Mouse (Mus musculus) adrenal gland, adult 8-10 months (tissue): ENCODE measurements around the gene Cpa4. TPM values are rescaled to one million over a fixed set of nuclear protein-coding genes. Genes with fewer than 3 reads are reported as not detected.

Experiments
- DNase-seq: peaks from one replicate; pipeline ENCODE4 v3.0.0; 2022
- total RNA-seq, 4 experiments: library from RNA; stranded (reverse); gene quantifications; 2 replicates each; pipeline ENCODE4 v1.2.4; 2022

The Cpa4 gene
- total RNA-seq, 4 experiments from 2014 or later = 1.3 to 3.0 (median 2.0) TPM

DNA sequence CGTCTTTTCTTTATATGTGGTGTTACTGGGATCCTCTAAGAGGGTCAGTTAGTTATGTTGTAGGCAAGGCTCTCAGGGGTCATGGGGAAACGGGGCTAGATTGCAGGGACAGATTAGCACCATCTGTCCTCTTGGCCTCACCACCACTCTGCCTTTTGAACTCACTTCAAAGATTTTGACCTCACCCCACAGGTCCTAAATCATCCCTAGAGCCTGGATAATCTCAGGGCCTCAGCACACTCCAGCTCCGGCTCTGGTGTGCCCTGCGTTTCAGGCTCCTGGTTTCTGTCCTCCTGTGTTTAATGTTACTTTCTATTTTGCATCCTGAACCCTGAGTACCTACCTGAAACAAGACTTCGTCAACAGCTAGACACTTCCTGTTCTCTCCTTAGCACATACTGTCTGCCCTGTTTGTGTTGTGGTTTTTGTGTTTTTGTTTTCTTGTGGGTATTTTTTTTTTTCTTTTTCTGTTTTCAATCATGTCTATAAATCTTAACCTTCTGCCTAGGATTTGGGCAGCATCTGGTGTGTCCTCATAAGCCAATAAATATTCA, 23.8 kb downstream of the Cpa4 start:
- DNase-seq = no peak

DNA sequence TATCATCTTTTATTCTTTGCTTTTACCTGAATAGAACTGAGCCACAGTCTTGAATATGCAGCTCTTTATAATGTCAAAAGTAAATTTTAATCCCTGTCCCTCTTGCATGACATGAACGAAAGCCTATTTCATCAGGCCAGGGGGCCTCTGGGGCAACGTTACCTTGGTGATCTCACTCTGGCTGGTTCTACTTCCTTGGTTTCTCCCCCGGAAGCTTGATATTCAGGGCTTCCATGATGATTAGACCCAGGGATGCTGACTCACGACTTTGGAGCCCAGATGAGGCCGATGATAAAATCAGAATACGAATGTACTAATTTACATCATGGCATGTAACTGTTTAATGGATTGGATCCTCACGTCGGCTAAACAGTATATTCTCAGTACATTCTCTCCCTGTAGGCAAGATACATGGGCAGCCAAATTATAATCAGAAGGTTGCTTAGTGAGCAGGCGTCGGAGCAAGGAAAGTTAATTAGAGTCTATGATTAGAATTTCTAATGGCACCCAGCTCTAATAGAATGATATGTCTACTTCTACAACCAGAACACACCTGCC, 24.3 kb downstream of the Cpa4 start:
- no peak for DNase-seq

DNA sequence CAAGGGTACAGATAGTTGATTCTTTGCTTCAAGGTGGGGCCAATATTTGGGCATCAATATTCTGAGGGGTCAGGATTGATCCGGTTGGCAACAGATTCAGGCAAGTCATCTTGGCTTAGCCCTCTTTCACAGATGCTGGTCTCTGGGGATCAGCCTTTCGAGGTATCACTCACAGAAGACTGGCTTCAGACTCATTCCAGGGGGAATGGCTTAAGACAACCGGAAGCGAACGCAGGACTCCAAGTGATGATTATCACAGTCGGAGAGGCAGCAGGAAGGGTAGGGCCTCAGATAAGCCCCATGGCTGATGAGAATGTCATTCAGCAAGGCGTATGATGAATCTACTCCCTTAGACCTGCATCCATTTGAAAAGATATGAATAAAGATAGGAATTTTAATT, 26.2 kb downstream of the Cpa4 start:
- DNase-seq = no peak

DNA sequence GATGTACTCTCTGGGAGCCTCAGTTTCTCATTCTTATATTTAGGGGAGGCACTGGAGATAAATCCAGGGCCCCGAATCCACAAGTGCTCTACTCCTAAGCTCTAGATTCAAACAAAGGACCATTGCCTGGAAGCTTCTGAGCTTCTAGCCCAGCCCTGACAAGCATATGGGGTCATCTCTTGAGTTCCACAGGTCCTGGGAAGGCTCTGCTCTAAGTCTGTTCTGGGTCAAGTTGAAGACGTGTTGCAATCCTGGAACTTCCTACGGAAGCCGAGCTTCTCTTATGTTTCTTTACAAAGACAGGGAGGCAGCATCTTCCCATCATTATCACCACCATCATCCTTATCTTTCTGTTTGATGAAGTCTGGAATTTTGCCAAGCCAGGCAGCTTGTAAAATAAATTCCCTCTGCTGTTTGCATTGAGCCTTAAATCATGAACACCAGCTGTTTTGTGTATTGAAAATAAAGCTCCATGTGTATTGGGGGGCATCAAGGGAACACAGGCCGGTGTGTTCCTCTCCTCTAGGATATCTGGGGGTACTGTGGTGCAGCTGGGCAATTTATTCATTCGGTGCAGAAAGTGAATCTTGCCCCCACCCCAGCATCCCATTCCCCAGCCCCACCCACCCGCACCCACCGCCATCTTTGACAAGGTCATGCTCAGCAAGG, 28.2 kb downstream of the Cpa4 start:
- no peak for DNase-seq

DNA sequence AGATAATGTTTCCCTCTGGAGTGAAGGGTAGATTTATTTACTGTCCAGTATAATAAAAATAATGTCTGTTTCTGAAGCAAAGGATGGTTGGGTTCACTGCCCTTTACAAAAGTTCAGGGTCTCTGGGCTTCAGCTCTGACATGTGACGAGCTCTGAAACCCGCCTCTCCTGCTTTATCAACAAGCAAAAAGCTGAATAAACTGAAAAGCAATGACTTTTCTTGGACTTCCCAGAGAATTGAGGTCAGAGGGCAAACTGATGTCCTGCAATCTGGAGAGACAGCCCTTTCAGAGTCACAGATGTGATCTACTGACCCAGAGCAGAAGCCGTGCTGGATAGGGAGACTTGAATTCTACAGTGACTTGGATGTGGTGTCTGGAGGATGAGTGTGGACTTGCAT, 31.9 kb downstream of the Cpa4 start:
- DNase-seq = no peak

DNA sequence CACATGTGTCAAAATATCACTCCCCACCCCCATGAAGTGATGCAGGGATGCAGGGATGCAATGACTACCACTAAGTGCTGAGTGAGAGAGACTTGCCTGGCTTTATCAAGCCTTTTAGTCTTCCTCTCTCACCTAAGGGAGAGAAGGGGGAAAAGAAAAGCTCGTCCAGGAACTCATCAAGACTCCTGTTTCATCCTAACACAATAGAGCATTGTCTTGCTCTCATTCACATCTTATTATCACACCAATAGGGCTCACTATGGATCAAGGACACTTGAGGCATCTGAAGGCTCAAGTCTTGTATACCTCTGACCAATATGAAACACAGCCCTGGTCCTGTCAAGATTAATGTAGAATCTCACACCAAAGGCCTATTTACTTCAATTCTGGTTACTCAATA, 32.8 kb downstream of the Cpa4 start:
- DNase-seq = no peak

DNA sequence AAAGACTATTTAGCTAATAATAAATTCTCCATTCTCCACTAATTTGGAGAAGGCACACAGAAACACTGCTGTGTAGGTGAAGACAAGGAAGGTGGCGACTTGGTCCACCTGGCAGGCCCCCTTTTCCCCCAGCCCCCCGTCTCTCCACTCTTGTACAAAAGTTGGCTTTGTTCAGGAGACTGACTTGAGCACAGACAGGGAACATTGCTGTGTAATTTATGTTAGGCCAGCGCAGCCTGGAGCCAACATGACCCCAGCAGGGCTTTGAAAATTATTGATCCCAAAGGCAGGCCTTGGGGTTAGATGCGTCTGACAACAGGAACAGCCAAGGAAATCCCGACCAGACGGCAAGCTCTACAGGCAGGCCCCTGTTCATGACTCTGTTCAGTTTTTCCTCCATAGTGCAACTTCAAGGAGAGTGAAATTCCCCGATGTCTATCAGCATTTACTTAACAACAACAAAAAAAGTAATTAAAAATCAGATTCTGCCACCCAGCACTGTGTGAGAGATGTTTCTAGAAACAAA, 36.2 kb downstream of the Cpa4 start:
- DNase-seq = no peak

DNA sequence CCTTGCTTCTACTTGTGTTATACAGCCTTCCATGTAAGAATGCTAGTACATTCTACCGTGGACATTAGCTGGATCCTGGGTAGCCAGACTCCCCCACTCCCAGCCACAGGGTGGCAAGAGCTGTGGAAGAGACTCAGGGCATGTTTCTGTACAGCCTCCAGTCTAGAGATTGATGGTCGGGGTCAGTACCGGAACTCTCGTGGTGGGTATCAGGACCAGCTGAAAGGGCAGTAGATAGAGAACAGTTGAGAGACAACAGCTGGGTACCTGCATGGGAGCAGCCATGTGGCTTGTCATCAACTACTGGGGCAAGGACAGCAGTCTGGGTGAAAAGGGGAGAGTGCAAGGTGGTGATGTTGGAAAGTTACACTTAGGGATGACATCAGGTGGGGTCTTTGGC, 36.9 kb downstream of the Cpa4 start:
- DNase-seq = no peak

DNA sequence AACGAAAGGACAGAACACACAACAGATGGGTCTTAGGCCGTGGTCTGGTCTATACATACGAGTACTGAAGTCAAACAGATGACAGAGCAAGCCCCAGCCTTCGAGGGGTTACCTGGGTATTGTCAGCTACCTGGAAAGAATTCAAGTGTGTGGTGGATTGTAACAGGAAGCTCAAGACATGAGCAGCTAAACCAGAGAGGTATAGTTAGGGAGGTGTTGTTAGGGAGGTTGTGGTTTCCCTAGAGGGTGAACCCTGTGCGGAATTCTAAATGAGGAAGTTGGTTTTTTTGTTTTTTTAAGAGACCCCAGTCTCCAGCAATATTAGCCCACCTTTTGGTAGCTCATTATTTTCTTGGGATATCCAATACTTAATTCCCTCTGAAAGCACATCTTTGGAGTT, 37.5 kb downstream of the Cpa4 start:
- no peak for DNase-seq

DNA sequence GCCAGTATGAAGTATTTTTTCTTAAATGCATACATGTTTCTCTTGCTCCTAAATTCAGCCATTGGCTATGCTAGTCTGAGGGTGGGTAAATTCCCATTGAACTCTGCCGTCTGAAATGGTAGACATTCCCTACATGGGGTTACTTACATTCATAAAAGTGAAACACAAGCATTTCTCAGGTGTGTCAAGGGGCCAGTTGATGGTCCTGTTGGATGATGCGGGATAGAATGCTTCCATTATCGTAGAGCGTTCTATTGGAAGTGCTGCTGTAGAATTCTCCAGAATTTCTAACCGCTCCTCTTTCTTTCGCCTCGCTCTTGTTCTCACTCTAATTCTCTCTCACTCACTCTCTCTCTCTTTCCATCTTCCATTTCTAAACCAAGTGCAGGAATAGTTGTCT, 42.5 kb downstream of the Cpa4 start, which contains the start of gene Cpa5:
Gene Cpa5 (plus strand): TSS at position 301 of the 400 bp plus-strand sequence.
- no peak for DNase-seq

DNA sequence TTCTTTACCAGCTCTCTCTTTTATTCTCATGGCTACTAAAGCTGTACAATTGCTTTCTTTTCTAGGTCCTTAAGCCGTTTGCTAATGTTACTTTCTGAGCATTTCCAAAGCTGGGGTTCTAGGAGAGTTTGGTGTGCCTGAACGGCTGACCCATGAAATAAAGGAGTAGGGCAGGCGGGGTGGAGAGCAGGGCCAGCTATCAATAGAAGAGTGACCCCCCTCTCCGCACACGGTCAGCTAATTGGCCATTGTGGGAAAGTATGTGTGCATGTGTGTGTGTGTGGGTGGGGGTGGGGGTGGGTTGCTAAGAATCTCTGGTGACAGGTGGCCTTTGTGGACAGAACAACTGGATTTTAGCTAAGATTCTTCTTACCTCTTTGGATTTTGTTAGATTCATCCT, 43.0 kb downstream of the Cpa4 start:
- DNase-seq = no peak

DNA sequence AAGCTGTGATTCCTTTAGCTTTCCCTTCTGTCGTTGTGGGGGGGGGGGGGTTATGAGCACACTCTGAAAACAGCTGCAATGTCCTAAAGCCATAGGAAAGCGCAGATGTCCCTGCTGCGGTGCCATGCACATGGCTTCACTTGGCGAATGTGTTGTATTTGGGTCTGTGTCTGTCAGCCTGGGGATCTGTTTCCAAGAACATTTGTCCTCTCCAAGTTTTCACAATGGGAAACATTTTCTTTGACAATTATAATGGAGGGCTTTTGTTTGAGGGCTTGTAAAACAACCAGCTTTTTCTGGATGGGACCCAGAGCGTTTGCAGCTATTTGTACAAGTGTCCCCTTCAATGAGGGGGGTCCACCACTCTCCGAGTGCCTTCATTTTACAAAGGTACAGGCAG, 46.1 kb downstream of the Cpa4 start:
- no peak for DNase-seq

DNA sequence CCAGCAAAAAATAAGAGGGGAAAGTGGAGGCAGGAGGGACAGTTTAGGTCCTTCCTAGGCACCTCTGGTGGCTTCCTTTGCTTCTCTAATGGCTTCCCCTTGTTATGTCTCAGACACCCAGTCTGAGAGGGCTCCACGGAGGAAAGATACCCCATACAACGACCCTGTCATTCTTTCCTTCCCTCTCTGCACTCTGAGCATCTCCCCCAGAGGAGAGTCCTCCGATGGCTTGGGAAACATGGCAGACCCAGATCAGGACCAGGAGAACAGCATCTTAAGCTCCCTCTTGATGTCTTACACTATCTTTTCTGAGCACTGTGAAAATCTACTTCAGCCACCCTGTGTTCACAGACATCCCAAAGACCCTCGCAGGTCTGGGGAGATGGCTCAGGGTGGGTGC, 47.6 kb downstream of the Cpa4 start:
- DNase-seq = no peak

DNA sequence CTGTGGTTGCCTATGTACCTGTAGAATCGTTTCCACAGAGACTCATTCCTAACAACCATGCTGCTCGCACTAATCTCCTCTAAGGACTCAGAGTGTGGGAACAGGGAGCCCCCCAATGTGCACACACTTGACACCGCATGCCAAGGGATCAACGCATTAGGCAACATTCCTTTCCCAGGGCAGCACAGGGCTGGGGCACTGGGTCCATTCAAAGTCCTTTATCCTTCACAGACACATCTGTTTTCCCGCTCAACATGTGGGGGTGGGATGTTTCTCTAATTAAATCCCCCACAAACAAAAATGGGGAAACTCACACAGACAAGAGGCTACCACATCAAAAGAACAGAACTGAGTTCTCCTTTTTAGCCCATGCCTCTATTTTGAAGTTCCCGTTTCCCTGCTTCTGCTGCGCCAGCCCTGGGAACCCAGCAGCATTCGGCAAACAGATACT, 48.3 kb downstream of the Cpa4 start:
- no peak for DNase-seq

DNA sequence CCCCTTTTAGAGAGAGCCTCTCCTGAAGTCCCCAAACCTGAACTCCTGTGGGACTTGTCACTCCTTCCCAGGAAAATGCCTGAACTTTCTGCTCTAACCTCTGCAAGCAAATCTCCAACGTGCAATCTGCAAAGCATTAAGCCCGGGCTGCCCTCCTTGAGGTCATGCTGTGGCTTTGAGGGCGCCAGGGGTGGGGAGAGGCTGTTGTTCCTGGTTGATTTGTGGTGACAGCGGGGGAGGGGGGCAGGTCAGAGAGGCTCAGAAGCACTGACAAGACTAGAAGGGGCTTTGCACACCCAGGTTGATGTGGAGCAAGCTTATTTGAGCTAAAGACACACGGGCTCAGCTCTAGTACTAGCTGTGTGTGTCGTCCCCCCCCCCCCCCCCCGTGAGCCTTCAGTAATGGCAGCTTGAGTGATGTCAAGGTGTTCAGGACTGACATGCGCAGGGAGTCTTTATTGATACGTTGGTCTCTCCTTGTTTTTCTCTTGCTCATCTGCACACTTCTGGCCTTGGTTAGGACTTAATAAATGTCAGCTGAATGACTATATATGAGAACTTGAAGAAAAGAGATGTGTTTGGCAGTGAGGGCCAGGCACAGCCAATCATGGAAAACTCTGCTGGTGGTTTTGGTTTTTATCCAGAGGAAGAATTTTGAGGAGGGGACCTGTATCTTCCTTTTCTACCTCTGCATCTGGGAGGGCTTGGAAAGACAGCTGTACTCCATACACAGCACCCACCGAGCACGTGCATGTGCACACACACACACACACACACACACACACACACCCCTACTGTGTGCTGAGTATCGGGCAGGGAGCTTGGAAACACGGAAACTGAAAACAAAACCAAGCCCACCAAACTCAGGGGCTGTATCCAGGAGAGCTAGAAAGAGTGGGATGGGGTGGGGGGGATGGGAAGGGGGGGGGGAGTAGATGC, 49.1 kb downstream of the Cpa4 start:
- DNase-seq = peak; percentile 18

DNA sequence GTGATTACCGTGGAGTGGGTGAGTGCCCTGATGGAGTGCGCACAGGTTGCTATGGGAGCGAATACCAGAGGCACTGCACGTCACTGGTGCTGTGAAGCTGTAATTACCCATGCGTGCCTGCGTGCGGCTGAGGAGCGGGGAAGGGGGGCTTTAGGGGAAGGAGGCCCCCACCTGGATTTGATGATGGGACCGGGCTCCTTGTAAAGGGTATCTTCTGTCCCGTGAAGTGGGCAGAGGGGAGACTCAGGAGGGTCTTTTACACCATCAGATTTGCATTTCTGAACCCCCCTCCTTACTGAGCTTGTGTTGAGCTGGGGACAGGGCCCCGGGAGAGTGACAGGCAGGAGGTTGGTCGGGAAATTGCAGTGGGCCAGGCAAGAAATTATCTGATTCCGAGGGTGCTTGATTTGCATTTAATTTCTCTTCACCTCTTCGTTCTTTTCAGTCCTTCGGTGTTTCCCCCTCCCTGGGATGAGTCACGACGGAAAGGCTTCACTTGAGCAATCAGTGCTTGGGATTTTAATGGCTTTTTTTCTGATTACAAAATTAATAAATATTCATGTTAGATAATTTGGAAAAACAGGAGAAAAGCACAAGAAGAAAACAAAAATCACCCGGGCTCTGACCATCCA, 49.9 kb downstream of the Cpa4 start:
- peak; percentile 18 for DNase-seq

DNA sequence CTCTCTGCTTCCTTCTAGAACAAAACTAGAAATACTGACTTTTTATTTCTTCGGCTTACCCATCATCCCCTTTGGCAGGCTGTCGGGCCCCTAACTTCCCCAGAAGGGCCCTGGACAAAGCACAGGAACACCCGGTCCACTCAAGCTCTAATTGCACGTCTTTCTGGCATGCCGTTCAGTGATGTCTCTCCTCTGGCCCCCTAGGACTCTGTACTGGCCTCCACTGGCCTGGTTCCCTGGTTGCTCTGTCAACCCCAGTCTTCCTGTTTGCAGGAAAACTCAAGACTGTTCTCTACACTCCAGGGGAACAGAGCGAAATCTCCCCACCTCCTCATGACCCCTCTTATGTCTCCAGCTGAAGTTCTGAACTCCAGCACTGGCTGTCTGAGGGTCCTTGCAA, 50.6 kb downstream of the Cpa4 start:
- no peak for DNase-seq

DNA sequence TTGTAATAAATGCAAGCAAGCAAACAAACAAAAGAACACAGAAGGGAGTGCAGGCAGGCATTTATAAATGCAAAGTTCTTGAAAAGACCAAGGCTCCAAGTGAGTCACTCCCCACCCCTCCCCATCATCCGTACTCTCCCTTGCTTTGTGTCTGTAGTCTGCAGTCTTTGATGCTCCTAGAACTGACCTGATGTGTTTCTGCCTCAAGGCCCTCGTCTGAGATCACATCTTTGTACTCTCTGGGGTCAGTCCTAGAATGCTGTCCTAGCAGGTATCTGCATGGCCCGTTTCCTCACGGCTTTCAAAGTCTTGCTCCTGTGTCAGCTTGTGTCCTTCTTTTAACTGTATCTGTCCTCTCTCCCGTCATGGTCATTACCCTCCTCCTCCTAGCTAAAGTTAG, 51.4 kb downstream of the Cpa4 start:
- DNase-seq = no peak

DNA sequence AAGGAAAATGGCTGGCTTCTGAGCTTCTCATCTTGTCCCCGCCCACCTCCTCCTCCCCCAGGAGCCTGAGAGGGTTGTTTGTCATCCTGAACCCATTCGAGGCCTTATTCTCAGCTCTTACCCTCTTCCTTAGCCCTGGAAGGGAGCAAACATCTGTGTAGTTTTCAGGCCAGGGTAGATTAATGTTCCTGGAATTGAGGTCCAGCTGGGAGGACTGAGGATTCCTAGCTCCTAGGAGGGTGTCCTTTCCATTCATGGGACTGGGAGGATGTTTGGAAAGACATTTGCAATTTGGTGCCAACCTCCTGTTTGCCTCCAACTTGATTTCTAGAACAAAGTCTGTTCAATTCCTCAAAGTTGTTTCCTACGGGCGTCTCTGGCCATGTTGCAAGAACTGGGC, 52.4 kb downstream of the Cpa4 start:
- no peak for DNase-seq

DNA sequence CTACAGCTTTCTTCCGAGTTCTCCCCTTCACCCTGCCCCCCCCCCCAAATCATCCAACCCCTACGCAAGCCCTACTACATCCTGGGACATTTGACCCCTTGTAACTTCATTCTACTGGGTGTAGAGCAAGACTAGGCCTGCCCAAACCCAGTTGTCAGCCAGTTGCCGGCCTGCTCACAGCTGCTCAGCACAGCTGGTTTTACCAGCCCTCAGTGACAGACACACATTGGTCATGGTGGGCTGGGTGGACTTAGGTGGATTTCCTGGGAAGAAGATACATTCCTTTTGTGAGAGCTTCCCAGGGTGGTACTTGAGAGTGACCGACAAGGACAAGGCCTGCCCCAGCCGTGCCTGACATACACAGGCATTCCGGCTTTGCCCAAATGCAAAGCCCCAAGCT, 52.8 kb downstream of the Cpa4 start:
- DNase-seq = no peak

DNA sequence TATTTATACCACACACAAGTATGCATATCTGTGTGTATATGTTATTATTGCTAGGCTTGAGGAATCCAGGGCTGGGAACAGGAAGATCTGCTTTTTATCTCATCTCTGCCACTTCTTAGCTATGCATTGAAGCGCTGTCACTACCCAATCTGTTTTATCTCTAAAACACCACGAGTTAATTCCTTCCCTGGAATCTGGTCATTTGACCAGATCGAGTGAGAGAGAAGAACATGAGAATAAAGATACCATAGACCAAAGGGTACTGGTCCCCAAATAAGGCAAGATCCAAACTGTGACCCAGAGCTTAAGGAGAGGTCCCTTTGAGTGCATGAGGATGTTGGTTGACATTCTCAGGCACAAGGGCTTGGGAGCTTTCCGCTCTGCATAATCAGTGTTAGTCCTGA, 53.8 kb downstream of the Cpa4 start:
- DNase-seq = no peak

DNA sequence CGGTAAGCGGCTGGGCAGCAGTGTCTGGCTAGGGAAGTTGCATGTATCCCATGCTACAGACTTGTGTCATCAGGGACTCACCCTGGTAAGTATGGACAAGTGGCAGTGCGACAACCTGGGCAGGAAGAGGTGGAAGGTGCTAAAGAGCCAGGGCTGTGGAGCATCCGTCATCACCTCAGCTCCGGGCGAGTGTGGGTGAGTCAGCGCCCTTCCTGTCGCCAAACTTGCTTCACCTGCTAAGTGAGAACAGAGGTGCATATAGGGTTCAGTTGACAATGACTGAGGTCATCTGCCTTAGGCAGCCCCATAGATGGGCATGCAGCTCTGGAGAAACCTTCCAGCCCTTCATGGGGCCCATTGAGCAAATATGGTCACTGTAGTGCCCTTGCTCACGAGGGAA, 56.6 kb downstream of the Cpa4 start:
- no peak for DNase-seq

DNA sequence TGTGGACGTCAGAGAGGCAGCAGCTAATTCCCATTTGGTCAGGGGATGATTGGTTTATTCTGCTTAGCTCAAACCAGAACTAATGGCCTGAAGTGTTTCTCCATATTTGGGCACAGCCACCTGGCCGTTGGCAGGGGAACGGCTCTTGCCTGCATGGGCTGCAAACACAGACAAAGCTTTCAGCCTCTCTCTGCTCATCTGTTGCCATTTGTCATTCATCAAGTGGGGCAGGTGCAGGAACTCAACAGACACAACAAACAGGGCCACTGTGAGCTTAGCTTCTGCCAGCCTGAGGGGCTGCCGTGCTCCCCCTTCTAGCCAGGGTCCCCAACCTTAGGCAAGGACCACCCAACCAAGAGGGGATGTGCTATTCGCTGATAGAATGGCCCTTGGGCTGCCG, 60.0 kb downstream of the Cpa4 start:
- peak; percentile 33 for DNase-seq
